Mouse (Mus musculus) embryonic stem cell, embryonic (primary cell): Measurements from ENCODE around the gene Gm19684.
"Not testable (repeated sequence)": the region's sequence is repeated elsewhere in the genome, so short reads cannot be mapped to it uniquely, and the experiment has no call there.

ENCODE experiments used
- CTCF ChIA-PET, 4 experiments: fragments of 300-600 bp in 2 of 4; fragments of 350-600 bp in 2 of 4; sonication (Branson Sonifier 250); formaldehyde crosslinking; loops; one replicate each; lab custom pipeline; 2022; ENCODE audit warnings: inconsistent platforms in 2 of 4; lab: Charles Lee
- POLR2A ChIA-PET, 4 experiments: fragments of 300-600 bp in 2 of 4; fragments of 350-600 bp in 2 of 4; sonication (Branson Sonifier 250); formaldehyde crosslinking; loops; one replicate each; lab custom pipeline; 2022; ENCODE audit warnings: antibody characterized with exemption in 4 of 4, inconsistent platforms in 1 of 4; lab: Charles Lee

Gm19684 gene

DNA sequence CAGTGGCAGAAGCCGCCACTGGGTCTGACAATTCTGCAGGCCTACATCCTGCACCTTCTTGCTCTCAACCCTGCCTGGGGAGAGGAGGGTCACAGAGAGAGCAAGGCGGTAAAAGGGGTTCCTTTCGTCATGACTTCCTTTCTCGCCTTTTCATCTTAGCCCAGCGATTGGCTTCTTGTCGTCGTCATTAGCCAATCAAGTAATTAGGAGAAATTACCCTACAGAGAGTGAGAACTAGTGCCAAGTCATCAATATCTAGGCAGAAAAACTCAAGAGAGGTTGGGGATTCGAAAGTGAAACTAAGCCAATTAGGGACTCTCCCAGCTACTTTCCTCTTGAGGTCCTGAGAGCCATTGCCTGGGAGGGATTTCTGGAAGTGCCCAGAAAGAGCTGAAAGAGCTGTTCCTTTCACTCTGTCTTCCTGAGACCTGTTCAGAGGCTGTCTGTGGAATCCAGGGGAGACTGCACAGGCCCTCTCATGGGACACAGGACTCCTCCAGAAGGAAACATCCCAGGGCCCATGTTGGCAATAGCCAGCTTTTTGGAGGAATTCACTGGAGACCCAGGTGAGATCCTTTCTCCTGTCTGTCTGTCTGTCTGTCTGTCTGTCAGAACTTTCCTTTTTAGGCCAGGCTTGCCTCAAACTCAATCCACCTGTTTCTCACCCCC lies at the start of gene Gm19684:
Gm19684 (plus strand) TSS at position 327 of the 669 bp plus-strand sequence.
- ChIA-PET CTCF (interaction anchor here in 3 of 4 experiments (1.0 to 1.7 kb wide), 3 partner anchors 60 to 128 kb away, joined by 3 to 6 read pairs (median 3); no protein-coding TSS in a partner anchor), POLR2A (interaction anchor here in 1 of 4 experiments (1.3 kb wide), 1 partner anchor 27 kb away, joined by 3 read pairs; no protein-coding TSS in a partner anchor)

DNA sequence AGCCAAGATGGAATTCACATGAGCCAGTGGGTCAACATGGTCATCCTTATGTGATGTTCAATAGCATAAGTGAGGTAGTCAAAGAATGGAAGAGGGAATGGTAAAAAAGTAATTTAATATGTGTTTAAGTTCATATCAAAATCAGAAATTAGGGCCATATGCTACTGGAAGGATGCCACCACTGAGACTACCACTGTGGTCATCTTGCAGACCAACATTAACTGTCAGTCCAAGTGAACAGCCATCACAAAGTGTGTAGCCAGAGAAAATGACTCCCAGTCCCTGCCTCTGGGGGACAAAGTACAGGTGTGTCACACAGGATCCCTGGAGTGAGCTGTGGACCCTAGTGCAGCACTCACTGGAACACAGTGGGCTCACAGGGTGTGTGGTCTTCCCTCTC lies 39.6 kb upstream of the Gm19684 start:
- POLR2A ChIA-PET, CTCF ChIA-PET: not testable (repeated sequence)

DNA sequence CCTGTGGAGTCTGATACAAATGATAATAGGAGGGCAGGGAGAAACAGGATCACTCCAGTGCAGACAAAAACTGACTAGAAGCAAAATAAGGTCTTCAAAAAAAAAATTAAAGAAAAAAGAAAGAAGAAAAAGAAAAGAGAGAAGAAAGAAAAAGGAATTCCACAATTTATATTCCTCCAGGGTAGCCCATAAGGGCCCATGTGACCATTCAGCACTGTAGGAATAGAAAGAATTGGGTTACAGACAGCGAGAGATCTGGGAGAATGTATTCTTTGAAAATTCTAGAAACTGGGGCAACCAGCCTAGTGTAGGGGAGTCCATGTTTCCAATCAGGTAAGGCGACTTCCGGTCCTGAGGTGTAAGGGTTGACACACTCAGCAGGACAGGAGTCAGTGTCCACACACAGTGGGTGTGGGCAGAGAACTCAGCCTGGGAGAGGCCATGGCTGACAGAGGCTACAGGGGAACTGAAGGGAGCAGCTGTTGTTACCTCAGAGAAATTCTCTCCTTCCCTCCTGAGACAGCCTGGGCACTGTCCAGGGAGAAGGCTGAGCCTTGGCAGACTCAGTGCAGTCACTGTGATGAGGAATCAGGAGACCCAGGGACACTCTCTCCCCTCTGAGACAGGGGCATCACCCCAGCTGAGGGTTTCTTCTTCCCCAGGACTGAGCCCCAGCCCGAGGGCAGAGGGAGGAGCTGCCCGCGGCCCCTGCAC lies 38.8 kb upstream of the Gm19684 start:
- CTCF ChIA-PET, result interaction anchor here in 1 of 4 experiments (0.5 kb wide), 1 partner anchor 1127 kb away, joined by 3 read pairs; no protein-coding TSS in a partner anchor
- POLR2A ChIA-PET, result not testable (repeated sequence)

DNA sequence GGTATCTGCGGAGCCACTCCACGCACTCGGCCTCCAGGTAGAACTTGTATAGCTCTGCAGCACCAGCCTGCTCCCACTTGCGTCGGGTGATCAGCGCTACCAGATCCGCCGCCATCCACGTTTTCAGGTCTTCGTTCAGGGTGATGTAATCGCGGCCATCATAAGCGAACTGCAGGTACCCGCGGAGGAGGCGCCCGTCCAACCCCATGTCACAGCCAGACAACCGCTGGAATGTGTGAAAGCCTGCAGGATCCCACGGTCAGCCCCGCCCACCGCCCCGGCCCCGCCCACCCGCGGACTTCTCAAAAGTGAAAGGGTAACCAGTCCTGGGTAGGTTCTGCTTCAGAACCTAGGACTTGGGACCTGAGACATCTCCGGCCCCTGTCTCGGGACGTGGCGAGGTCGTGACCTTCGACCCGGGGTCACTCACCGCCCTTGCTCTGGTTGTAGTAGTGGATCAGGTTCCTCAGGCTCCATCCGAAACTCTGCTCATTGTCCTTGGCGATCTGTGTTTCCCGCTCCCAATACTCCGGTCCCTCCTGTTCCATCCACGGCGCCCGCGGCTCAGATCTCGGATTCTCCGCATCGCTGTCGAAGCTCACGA lies 38.1 kb upstream of the Gm19684 start:
- POLR2A ChIA-PET, result interaction anchor here in 3 of 4 experiments (1.0 to 1.4 kb wide), 6 partner anchors 13 to 262 kb away, joined by 3 to 8 read pairs (median 4); partner anchors contain the start of genes Ier3 (in 1 of the 3), Mdc1 (in 1 of the 3) and Trim39 (in 1 of the 3)
- CTCF ChIA-PET, result interaction anchor here in 1 of 4 experiments (0.5 kb wide), 1 partner anchor 1126 kb away, joined by 3 read pairs; no protein-coding TSS in a partner anchor

DNA sequence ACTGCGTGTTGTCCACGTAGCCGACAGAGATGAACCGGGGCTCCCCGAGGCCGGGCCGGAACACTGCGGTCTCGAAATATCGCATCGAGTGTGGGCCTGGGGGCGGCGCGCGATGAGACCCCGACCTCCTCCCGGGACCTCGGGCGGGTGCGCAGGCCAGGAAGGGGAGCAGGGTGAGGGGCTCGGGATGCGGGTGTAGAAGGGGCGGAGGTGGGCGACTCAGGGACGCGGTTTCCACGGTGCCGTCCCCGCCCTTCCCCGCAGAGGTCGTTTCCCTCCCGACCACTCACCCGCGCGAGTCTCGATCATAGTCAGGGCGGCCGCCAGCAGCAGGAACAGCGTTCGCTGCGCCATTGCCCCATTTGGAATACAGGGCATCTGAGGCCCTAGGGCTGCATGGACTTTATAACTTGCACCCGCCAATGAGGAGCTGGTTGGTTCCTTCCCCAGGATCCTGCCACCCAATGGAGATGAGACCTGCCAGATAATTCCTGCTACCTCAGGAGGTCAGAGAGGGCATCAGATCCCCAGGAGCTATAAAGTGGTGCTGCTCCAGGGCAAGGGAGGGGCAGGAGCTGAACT lies 37.5 kb upstream of the Gm19684 start:
- POLR2A ChIA-PET, result interaction anchor here in 3 of 4 experiments (0.7 to 1.4 kb wide), 15 partner anchors 10 to 263 kb away, joined by 3 to 8 read pairs (median 3); partner anchors contain the start of genes Ier3 (in 1 of the 3), Mdc1 (in 1 of the 3) and Trim39 (in 1 of the 3)
- CTCF ChIA-PET, result no interaction called here

DNA sequence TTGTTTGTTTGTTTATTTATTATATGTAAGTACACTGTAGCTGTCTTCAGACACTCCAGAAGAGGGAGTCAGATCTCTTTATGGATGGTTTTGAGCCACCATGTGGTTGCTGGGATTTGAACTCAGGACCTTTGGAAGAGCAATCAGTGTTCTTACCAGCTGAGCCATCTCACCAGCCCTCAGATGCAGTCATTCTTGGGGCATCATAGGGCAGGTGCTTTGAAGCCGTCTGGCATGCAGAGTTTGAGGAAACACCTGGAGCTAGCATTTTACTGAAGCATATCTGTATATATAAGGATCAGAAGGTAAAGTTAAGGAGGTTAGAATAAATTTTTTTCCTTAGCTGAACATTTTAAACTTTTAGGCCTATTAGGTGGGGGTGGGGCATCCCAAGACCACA lies 35.5 kb upstream of the Gm19684 start:
- ChIA-PET CTCF (interaction anchor here in 3 of 4 experiments (0.6 to 1.0 kb wide), 3 partner anchors 25 to 303 kb away, joined by 3 to 7 read pairs (median 3); no protein-coding TSS in a partner anchor), POLR2A (interaction anchor here in 1 of 4 experiments (1.0 kb wide), 1 partner anchor 60 kb away, joined by 3 read pairs; no protein-coding TSS in a partner anchor)

DNA sequence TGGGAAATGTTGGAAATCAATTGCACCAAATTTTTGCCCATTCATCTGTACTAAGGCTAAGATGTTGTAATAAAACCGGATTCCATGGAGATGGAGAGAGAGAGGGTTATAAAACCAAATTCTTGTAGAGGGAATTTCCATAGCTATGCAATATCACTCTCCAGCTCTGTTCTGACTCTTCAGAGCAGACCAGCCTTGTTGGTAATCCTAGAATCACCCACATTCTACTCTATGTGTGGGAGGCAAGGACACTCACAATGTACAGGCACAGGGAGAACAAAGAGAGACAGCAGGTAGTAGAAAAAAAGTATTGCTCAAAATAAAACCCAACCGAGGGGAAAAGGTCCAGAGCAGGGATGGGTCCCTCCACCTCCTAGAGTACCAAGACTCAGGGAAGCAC lies 29.5 kb upstream of the Gm19684 start:
- CTCF ChIA-PET, POLR2A ChIA-PET: not testable (repeated sequence)

DNA sequence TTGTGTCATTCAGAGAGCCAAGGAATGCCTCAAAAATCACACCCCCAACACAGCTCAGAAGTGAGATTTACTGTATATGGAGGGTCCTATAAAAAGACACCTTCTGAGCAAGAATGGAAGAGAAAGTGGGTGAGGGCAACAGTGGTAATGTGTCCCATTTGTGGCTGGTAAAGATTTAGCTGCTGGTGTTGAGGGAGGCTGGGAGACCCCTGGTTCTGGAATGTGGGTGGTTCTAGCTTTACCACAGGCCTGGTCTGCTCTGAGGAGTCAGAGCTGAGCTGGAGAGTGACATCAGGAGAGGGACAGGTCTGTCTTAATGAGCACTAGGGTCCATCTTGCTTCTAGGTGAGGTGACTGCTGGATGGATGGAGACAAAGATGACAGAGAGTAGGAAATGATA lies 29.0 kb upstream of the Gm19684 start:
- CTCF ChIA-PET, POLR2A ChIA-PET: not testable (repeated sequence)

DNA sequence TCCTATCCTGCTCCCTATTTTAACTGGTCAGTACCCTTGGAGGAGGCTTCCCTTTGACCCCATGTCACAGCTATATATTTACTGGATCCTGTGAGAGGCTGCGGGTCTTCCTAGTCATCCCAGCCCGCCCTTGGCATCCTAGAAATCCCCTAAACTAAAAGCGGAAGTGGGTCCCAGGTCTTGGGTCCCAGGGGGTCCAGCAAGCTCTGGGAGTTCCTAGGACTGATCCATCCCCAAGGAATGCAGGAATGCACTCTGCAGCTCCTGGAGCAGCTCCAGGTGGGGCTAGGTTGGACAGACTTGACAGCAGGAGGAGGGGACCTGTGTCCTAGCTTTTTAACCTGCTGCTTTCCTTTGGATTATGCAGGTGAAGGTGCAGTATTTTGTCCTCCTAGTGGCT lies 27.5 kb upstream of the Gm19684 start:
- ChIA-PET POLR2A (interaction anchor here in 2 of 4 experiments (0.9 to 1.3 kb wide), 3 partner anchors 9 to 92 kb away, joined by 3 to 5 read pairs (median 3); no protein-coding TSS in a partner anchor), CTCF (interaction anchor here in 2 of 4 experiments (1.0 to 1.6 kb wide), 5 partner anchors 17 to 97 kb away, joined by 3 to 7 read pairs (median 5); no protein-coding TSS in a partner anchor)

DNA sequence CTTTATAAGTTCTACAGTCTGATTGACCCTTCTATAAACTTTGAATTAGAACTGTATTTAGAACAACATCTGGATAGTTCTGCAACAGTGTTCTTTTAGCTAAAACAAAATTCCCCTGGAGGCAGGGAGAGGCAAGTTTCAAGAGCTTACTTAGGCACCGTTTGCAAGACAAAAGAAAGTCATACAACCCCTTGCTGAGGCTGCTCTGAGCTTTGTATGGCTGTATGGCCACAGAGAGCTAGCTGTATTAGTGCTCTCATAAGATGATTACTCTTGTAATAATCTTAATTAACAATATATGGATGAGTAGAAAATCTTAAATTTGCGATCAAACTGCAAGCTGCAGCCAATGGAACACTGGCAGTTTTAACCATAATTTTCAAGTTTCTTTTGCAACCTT lies 21.9 kb upstream of the Gm19684 start:
- CTCF ChIA-PET, result interaction anchor here in 1 of 4 experiments (0.8 to 1.1 kb wide), 2 partner anchors 14 to 102 kb away, joined by 3 to 5 read pairs; no protein-coding TSS in a partner anchor
- POLR2A ChIA-PET, result interaction anchor here in 2 of 4 experiments (1.1 to 1.7 kb wide), 4 partner anchors 15 to 162 kb away, joined by 3 to 4 read pairs (median 4); no protein-coding TSS in a partner anchor

DNA sequence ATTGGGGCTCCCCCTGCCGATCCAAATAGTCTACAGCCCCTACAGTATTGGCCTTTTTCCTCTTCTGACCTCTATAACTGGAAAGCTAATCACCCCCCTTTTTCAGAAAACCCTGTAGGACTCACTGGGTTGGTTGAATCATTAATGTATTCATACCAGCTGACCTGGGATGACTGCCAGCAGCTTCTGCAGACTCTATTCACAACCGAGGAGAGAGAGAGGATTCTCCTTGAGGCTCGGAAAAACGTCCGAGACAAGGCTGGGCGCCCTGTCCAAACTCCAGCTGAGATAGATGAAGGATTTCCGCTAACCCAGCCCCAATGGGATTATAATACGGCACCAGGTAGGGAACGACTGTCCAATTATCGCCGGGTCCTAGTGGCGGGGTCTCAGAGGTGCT lies 19.4 kb upstream of the Gm19684 start:
- CTCF ChIA-PET, POLR2A ChIA-PET: not testable (repeated sequence)

DNA sequence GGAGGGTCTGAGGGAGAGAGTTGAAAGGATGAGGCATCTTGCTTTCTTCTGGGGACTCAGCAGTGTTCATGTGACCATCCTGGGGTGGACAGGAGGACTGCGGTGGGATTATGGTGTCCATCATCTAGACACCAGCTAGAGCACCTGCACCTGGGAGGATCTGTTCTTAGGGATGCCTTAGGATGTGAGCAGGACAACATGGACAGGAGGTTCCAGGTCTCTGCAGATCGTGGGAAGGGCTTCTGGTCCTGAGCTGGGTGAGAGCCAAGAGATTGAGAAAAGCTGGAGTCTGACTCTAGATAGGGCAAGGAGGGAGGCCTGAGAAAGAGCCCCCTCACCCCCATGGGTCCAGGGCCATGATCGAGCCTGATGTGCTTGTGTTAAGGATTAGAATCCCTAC lies 11.3 kb upstream of the Gm19684 start:
- ChIA-PET CTCF (interaction anchor here in 3 of 4 experiments (0.5 to 2.9 kb wide), 8 partner anchors 13 to 172 kb away, joined by 3 to 9 read pairs (median 3); no protein-coding TSS in a partner anchor), POLR2A (interaction anchor here in 2 of 4 experiments (0.6 to 1.2 kb wide), 2 partner anchors 14 to 218 kb away, joined by 3 to 4 read pairs; no protein-coding TSS in a partner anchor)

DNA sequence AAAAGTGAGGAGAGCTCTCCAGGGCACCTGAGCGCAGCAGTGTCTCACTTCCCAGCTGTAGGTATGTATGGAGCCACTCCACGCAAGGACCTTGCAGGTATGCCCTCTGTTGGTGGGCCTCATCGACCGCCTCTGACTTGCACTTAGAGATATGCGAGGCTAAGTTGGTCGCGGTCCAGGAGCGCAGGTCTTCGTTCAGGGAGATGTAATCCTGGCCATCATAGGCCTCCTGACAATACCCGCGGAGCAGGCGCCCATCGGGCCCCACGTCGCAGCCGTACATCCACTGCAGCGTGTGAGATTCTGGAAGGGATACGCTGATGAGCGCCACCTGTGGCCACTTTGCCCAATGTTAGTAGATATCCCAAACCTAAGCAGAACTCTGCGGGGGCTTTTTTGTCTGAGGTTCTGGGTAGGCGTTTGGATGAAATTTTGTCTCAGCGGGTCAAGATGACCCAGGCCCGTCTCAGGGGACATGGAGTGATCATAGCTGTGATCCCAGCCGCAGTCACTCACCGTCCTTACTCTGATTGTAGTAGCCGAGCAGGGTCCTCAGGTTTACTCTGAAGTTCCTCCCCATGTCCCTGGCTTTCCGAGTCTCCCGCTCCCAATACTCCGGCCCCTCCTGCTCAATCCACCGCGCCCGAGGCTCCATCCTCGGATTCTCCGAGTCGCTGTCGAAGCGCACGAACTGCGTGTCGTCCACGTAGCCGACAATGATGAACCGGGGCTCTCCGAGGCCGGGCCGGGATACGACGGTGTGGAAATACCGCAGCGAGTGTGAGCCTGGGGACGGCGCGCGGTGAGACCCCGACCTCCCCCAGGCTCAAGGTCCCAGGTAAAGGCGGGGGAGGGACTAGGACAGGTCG lies 10.6 kb upstream of the Gm19684 start:
- CTCF ChIA-PET, result interaction anchor here (0.6 to 2.9 kb wide), 11 partner anchors 14 to 173 kb away, joined by 3 to 9 read pairs (median 3); no protein-coding TSS in a partner anchor
- POLR2A ChIA-PET, result interaction anchor here in 1 of 4 experiments (0.6 kb wide), 1 partner anchor 218 kb away, joined by 4 read pairs; no protein-coding TSS in a partner anchor

DNA sequence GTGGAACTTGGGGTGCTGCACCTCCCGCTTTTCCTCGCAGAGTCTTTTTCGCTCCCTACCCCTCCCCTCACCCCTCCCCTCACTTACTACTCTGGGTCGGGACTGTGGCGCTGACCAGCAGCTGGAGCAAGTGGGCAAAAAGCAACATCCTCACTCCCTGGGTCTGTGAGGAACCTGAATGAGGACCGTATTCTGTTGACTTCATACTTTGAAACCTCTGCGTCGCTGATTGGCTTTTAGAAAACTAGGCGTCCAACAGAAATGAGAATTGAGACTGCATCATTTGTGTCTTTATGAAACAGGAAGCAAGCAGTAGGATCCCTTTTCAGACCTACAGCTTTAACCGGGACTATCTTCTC lies 10.0 kb upstream of the Gm19684 start:
- CTCF ChIA-PET, result interaction anchor here in 1 of 4 experiments (1.2 to 2.9 kb wide), 4 partner anchors 18 to 118 kb away, joined by 3 to 9 read pairs (median 4); no protein-coding TSS in a partner anchor
- POLR2A ChIA-PET, result not testable (repeated sequence)

DNA sequence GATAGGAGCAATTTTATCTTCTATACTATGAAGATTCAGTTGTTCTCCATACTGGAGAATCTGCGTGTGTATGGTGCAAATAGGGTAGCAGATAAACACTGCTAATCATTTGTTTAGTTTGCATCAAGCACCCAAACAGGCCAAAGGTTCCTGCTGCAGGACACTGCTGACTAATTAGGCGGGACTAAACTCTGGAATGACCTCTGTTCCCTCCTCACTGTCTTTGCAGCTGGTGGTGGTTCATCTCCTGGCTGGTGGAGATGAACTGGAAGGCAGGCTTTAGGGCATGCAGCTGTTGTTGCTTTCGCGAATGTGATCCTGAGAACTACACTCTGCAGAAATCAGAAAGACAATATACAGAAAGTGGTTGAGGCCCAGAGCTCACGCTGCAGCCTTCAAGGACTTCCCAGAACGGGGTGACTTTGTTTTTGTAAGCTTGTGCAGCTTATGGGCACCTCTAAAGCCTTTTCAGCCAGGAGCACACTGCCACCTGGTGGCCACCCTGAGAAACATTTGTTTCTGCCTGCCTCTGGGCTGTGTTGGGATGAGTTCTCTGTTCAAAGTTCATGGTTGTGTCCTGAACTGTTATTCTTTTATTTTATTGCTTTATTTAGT lies 7.4 kb upstream of the Gm19684 start:
- ChIA-PET CTCF (interaction anchor here (0.6 to 2.1 kb wide), 23 partner anchors 8 to 530 kb away, joined by 3 to 9 read pairs (median 3); partner anchors contain the start of genes Gm6034 (in 1 of the 4) and H2-T22 (in 1 of the 4)), POLR2A (interaction anchor here in 1 of 4 experiments (0.6 kb wide), 1 partner anchor 48 kb away, joined by 3 read pairs; no protein-coding TSS in a partner anchor)

DNA sequence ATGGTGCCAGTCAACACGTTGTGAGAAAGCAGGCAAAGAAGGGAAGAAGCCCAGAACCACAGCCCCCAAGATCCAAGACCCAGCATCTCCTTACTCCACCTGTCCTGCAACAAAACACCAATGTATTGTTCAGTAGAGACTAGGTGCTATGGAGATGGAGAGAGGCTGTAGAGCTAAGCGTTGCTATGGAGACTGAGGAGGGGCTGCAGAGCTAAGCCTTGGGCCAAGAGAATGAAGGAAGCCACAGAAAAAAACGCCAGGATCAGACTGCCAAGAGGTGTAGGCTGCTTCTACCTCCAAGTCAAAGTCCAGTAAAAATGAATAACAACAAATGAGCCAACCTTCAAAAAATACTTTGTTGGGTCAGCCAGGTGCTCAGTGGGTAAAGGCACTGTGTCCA lies 4.9 kb upstream of the Gm19684 start:
- CTCF ChIA-PET, result interaction anchor here in 2 of 4 experiments (0.6 to 1.0 kb wide), 3 partner anchors 9 to 120 kb away, joined by 3 to 7 read pairs (median 3); no protein-coding TSS in a partner anchor
- POLR2A ChIA-PET, result interaction anchor here in 2 of 4 experiments (0.7 to 1.0 kb wide), 2 partner anchors 24 to 72 kb away, joined by 3 read pairs; no protein-coding TSS in a partner anchor
